Mouse (Mus musculus) megakaryocyte-erythroid progenitor cell, adult 5 weeks (primary cell): ENCODE data around the gene Olfr1136. TPM values are rescaled to one million over a fixed set of nuclear protein-coding genes. Genes with fewer than 3 reads are reported as not detected.

Experiments used
- polyA plus RNA-seq: library from polyadenylated mRNA; stranded (reverse); fragments of >175 nt; gene quantifications from 2 replicates; pipeline ENCODE4 v1.2.3, GENCODE M21; 2012

The Olfr1136 gene
- not detected in 2 replicates for polyA plus RNA-seq

DNA sequence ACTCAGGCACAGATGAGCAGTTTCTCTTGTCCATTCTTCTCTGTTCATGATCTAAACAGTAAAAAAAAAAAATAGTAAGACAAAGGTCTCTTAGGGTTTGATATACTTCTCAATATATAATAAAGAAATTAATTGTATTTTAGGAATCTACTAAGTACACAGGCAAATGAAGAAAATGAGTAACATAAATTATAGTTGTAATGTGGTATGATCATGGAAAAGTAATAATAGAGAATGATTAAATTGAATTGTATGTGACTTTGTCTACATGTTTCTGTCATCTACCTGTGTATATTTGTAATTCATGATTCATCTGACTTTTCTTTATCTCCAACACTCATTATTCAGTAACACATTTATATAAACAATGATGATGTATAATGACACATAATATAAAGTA is at the start of gene Olfr1136:
Olfr1136 (minus strand) TSS at position 101 of the 400 bp plus-strand sequence.

DNA sequence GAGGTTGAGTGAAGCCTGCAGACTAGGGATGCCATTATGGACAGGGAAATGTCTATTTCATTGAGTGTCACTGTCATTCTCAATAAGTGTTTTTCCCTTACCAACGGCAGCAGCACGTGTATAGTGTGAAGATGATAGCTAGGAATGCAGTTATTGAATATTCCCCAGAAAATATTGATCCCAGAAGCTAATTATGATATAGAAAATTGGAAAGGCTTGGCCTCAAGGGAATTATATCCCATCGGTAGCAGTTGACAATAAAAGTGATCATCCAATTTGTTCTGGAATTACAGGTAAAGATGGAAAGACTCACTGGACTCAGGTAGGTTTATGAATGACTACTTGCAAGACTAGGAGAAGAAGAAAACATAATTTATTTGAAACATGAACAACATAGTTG is 49.7 kb upstream of the Olfr1136 start, which contains the start of gene Olfr1140:
Olfr1140 (plus strand) TSS at position 301 of the 400 bp plus-strand sequence.

DNA sequence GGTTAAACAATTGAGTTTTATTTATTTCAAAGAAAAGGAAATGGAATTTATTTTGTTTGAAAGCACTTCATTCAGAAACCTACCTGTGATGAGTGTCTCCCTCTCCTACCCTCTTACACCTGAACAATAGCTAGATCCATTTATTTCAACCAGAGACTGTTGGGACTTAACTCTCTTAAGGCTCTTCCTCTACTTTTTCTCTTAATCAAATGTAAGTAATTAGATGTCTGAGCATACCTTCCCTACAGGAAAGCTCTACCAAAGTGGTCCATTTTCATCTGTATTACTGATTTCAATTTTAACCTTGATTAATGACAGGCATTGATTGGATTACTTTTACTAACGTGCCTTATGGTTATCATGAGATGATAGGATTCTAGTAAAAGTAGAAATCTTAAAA is 46.1 kb upstream of the Olfr1136 start, which contains the start of gene Olfr1138:
Olfr1138 (minus strand) TSS at position 101 of the 400 bp plus-strand sequence.

DNA sequence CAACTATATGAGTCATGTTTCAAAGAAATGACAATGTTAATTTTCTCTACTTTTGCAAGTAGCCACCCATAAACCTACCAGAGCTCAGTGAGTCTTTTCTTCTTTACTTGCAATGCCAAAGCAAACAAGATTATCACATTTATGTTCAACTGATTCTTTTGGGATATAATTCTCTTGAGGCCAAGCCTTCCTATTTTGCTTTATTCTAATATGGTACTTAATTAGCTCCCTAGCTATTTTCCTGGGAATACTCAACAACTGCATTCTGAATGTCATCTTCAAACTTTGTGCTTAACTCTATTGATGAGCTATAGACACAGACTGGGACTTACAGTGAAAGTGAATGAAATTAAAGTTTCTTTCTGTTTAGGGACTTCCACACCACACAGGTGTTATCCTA is 19.3 kb upstream of the Olfr1136 start, which contains the start of gene Olfr1137:
Olfr1137 (minus strand) TSS at position 101 of the 400 bp plus-strand sequence.

GRCm38 (mm10) chr2:87673564-87673963 is 20.2 kb downstream of the Olfr1136 start, which contains the start of gene Olfr1135:
Olfr1135 (minus strand) TSS chr2:87673664.

DNA sequence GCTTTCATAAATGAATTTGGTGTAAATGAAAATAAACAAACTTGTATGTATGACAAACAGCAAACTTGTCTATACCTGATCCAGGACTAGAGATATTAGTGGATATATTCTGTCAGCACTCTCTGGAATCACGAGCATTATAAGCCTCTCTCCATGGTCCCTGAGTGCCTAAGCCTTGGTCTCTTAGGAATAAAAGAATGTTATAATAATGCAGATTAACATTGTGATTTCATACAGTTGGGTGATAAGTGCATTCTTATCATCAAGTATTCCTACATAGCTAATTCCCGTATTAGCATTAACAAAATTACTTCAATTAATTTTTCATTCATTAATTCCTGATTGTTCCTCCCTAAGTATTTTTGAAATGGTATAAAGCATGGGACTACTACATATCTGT is 35.4 kb downstream of the Olfr1136 start, which contains the start of gene Olfr1134:
Olfr1134 (minus strand) TSS at position 101 of the 400 bp plus-strand sequence.

GRCm38 (mm10) chr2:87647274-87647673 is 46.5 kb downstream of the Olfr1136 start, which contains the start of gene Olfr1133:
Olfr1133 (minus strand) TSS chr2:87647374.

Other genes with a start within 250 kb of the Olfr1136 start
- gene Olfr1126, start 240.0 kb downstream of the Olfr1136 start, polyA plus RNA-seq = not detected in 2 replicates
- gene Pramel7, start 196.9 kb downstream of the Olfr1136 start, polyA plus RNA-seq = not detected in 2 replicates
- not detected in 2 replicates for gene Pramel6, start 187.4 kb downstream of the Olfr1136 start, polyA plus RNA-seq
- not detected in 2 replicates for gene Olfr153, start 162.2 kb downstream of the Olfr1136 start, polyA plus RNA-seq
- not detected in 2 replicates for gene Olfr1128, start 148.4 kb downstream of the Olfr1136 start, polyA plus RNA-seq
- not detected in 2 replicates for gene Olfr1129, start 120.0 kb downstream of the Olfr1136 start, polyA plus RNA-seq
- gene Olfr1130, start 87.7 kb downstream of the Olfr1136 start, polyA plus RNA-seq = not detected in 2 replicates
- gene Olfr1131, start 66.8 kb downstream of the Olfr1136 start, polyA plus RNA-seq = not detected in 2 replicates
- gene Olfr1132, start 56.4 kb downstream of the Olfr1136 start, polyA plus RNA-seq = not detected in 2 replicates
- not detected in 2 replicates for gene Olfr1133, start 46.6 kb downstream of the Olfr1136 start, polyA plus RNA-seq
- gene Olfr1134, start 35.5 kb downstream of the Olfr1136 start, polyA plus RNA-seq = not detected in 2 replicates
- gene Olfr1135, start 20.3 kb downstream of the Olfr1136 start, polyA plus RNA-seq = not detected in 2 replicates
- not detected in 2 replicates for gene Olfr1137, start 19.2 kb upstream of the Olfr1136 start, polyA plus RNA-seq
- gene Olfr1138, start 46.0 kb upstream of the Olfr1136 start, polyA plus RNA-seq = not detected in 2 replicates
- gene Olfr1140, start 49.8 kb upstream of the Olfr1136 start, polyA plus RNA-seq = not detected in 2 replicates
- not detected in 2 replicates for gene Olfr1141, start 60.0 kb upstream of the Olfr1136 start, polyA plus RNA-seq
- gene Olfr152, start 85.5 kb upstream of the Olfr1136 start, polyA plus RNA-seq = not detected in 2 replicates
- not detected in 2 replicates for gene Olfr1143, start 106.6 kb upstream of the Olfr1136 start, polyA plus RNA-seq
- not detected in 2 replicates for gene Olfr1145, start 115.9 kb upstream of the Olfr1136 start, polyA plus RNA-seq
- not detected in 2 replicates for gene Olfr1148, start 136.6 kb upstream of the Olfr1136 start, polyA plus RNA-seq
- gene Olfr1150-ps1, start 150.0 kb upstream of the Olfr1136 start, polyA plus RNA-seq = not detected in 2 replicates
- not detected in 2 replicates for gene Olfr1151, start 161.9 kb upstream of the Olfr1136 start, polyA plus RNA-seq
- gene Olfr1152, start 172.5 kb upstream of the Olfr1136 start, polyA plus RNA-seq = 0.01 TPM in 1 of 2 replicates, not detected in the other
- gene Olfr1153, start 201.0 kb upstream of the Olfr1136 start, polyA plus RNA-seq = not detected in 2 replicates
- not detected in 2 replicates for gene Olfr1154, start 211.2 kb upstream of the Olfr1136 start, polyA plus RNA-seq